Mouse (Mus musculus) MEL (cell line): ENCODE measurements around the gene Erv3. TPM values are rescaled to one million over a fixed set of nuclear protein-coding genes. Genes with fewer than 3 reads are reported as not detected.

ENCODE experiments used
- DNase-seq: peaks from one replicate; pipeline ENCODE4 v3.0.0; 2011; ENCODE audit warnings: low read depth, low spot score
- H3K27ac ChIP-seq: 2 replicates; pipeline ENCODE4 v1.5.1; 2012; ENCODE audit warnings: low read depth, mild to moderate bottlenecking, control low read depth, low read length, moderate library complexity; ENCODE audit not compliant: control insufficient read depth
- H3K27me3 ChIP-seq, 2 experiments: fragments of 150-350 bp in 1 of 2; sonication (generic) in 1 of 2; 2 replicates each; pipeline ENCODE4 v1.6.1; 2012; ENCODE audit warnings: low read length in 2 of 2, mild to moderate bottlenecking in 2 of 2, improper control_type of control experiment in 1 of 2, moderate library complexity in 1 of 2; ENCODE audit not compliant: insufficient read depth in 2 of 2, control insufficient read depth in 1 of 2
- H3K36me3 ChIP-seq, 2 experiments: 2 replicates each; pipeline ENCODE4 v1.6.1; 2012 to 2014; ENCODE audit warnings: low read length in 2 of 2, improper control_type of control experiment in 1 of 2, inconsistent platforms in 1 of 2, mild to moderate bottlenecking in 1 of 2; ENCODE audit not compliant: insufficient read depth in 2 of 2, control insufficient read depth in 1 of 2
- H3K4me1 ChIP-seq, 2 experiments: fragments of 150-350 bp in 1 of 2; sonication (generic) in 1 of 2; 2 replicates each; pipeline ENCODE4 v1.6.1; 2012; ENCODE audit warnings: low read length in 2 of 2, improper control_type of control experiment in 1 of 2, mild to moderate bottlenecking in 1 of 2; ENCODE audit not compliant: insufficient read depth in 2 of 2, control insufficient read depth in 1 of 2
- H3K4me3 ChIP-seq, 2 experiments: fragments of 150-350 bp in 1 of 2; sonication (generic) in 1 of 2; 2 replicates each; pipeline ENCODE4 v1.5.1; 2012; ENCODE audit warnings: low read depth in 2 of 2, low read length in 2 of 2, mild to moderate bottlenecking in 2 of 2, moderate library complexity in 2 of 2, control low read depth in 1 of 2, improper control_type of control experiment in 1 of 2; ENCODE audit not compliant: control insufficient read depth in 1 of 2, insufficient read depth in 1 of 2
- H3K79me2 ChIP-seq: 2 replicates; pipeline ENCODE4 v1.6.1; 2012; ENCODE audit warnings: mild to moderate bottlenecking, low read length, moderate library complexity; ENCODE audit not compliant: control insufficient read depth, poor library complexity, insufficient read depth
- H3K9ac ChIP-seq: 2 replicates; pipeline ENCODE4 v1.6.1; 2012; ENCODE audit warnings: low read depth, mild to moderate bottlenecking, control low read depth, low read length, moderate library complexity; ENCODE audit not compliant: control insufficient read depth, poor library complexity, severe bottlenecking
- H3K9me3 ChIP-seq: fragments of 150-350 bp; sonication (generic); replicated peaks from 2 replicates; pipeline ENCODE4 v1.6.1; 2012; ENCODE audit warnings: mild to moderate bottlenecking, low read length, improper control_type of control experiment, moderate library complexity; ENCODE audit not compliant: insufficient read depth
- BHLHE40 ChIP-seq: IDR thresholded peaks from 2 replicates; pipeline ENCODE4 v1.6.1; 2012; ENCODE audit warnings: low read depth, mild to moderate bottlenecking, inconsistent platforms, low read length, improper control_type of control experiment, borderline replicate concordance
- CHD2 ChIP-seq: IDR thresholded peaks from 2 replicates; pipeline ENCODE4 v1.6.1; 2011; ENCODE audit warnings: low read length, improper control_type of control experiment
- CTCF ChIP-seq, 3 experiments: IDR thresholded peaks in 2 of 3; conservative IDR thresholded peaks in 1 of 3; 2 replicates each; pipeline ENCODE4 v1.5.1; 2011 to 2012; ENCODE audit warnings: low read length in 3 of 3, low read depth in 2 of 3, mild to moderate bottlenecking in 2 of 3, improper control_type of control experiment in 1 of 3, inconsistent platforms in 1 of 3, mixed read lengths in 1 of 3, moderate library complexity in 1 of 3; ENCODE audit not compliant: control insufficient read depth in 1 of 3, insufficient read depth in 1 of 3, poor library complexity in 1 of 3, severe bottlenecking in 1 of 3
- E2F4 ChIP-seq: IDR thresholded peaks from 2 replicates; pipeline ENCODE4 v1.6.1; 2011; ENCODE audit warnings: low read depth, low read length, improper control_type of control experiment, borderline replicate concordance
- EP300 ChIP-seq, 2 experiments: IDR thresholded peaks; 2 replicates each; pipeline ENCODE4 v1.6.1; 2011; ENCODE audit warnings: improper control_type of control experiment in 2 of 2, low read length in 2 of 2, low read depth in 1 of 2, mild to moderate bottlenecking in 1 of 2
- ETS1 ChIP-seq: IDR thresholded peaks from 2 replicates; pipeline ENCODE4 v1.6.1; 2012; ENCODE audit warnings: low read depth, mild to moderate bottlenecking, inconsistent platforms, low read length, improper control_type of control experiment, moderate library complexity
- GABPA ChIP-seq: IDR thresholded peaks from 2 replicates; pipeline ENCODE4 v1.6.1; 2012; ENCODE audit warnings: low read depth, mild to moderate bottlenecking, inconsistent platforms, low read length, improper control_type of control experiment, moderate library complexity
- GATA1 ChIP-seq: IDR thresholded peaks from 2 replicates; pipeline ENCODE4 v1.6.1; 2011; ENCODE audit warnings: low read depth, low read length, improper control_type of control experiment
- HCFC1 ChIP-seq: IDR thresholded peaks from 2 replicates; pipeline ENCODE4 v1.6.1; 2012; ENCODE audit warnings: low read depth, mild to moderate bottlenecking, inconsistent platforms, low read length, improper control_type of control experiment, moderate library complexity
- JUND ChIP-seq: IDR thresholded peaks from 2 replicates; pipeline ENCODE4 v1.6.1; 2011; ENCODE audit warnings: low read depth, mild to moderate bottlenecking, improper control_type of control experiment, low read length
- KAT2A ChIP-seq: conservative IDR thresholded peaks from 2 replicates; pipeline ENCODE4 v1.6.1; 2012; ENCODE audit warnings: low read depth, low read length, improper control_type of control experiment, inconsistent platforms
- MAX ChIP-seq: IDR thresholded peaks from 2 replicates; pipeline ENCODE4 v1.6.1; 2011; ENCODE audit warnings: low read length, improper control_type of control experiment
- MAZ ChIP-seq: IDR thresholded peaks from 2 replicates; pipeline ENCODE4 v1.6.1; 2012; ENCODE audit warnings: low read depth, mild to moderate bottlenecking, inconsistent platforms, low read length, improper control_type of control experiment
- MXI1 ChIP-seq: IDR thresholded peaks from 2 replicates; pipeline ENCODE4 v1.6.1; 2011; ENCODE audit warnings: mild to moderate bottlenecking, low read depth, low read length, improper control_type of control experiment
- NELFE ChIP-seq: IDR thresholded peaks from 2 replicates; pipeline ENCODE4 v1.6.1; 2011; ENCODE audit warnings: low read depth, low read length, improper control_type of control experiment
- NRF1 ChIP-seq: IDR thresholded peaks from 2 replicates; pipeline ENCODE4 v1.6.1; 2014; ENCODE audit warnings: low read depth, mild to moderate bottlenecking, inconsistent platforms, low read length, improper control_type of control experiment, moderate library complexity; ENCODE audit not compliant: poor library complexity, insufficient read depth, severe bottlenecking
- POLR2A ChIP-seq, 2 experiments: IDR thresholded peaks; 2 replicates each; pipeline ENCODE4 v1.6.1; 2011 to 2012; ENCODE audit warnings: low read length in 2 of 2, mild to moderate bottlenecking in 2 of 2, control low read depth in 1 of 2, improper control_type of control experiment in 1 of 2, low read depth in 1 of 2, moderate library complexity in 1 of 2; ENCODE audit not compliant: control insufficient read depth in 1 of 2, insufficient read depth in 1 of 2, poor library complexity in 1 of 2
- POLR2AphosphoS2 ChIP-seq: IDR thresholded peaks from 2 replicates; pipeline ENCODE4 v1.6.1; 2011; ENCODE audit warnings: low read length, improper control_type of control experiment
- RAD21 ChIP-seq: IDR thresholded peaks from 2 replicates; pipeline ENCODE4 v1.6.1; 2011; ENCODE audit warnings: mild to moderate bottlenecking, low read depth, low read length, improper control_type of control experiment
- RCOR1 ChIP-seq: IDR thresholded peaks from 2 replicates; pipeline ENCODE4 v1.6.1; 2012; ENCODE audit warnings: low read depth, mild to moderate bottlenecking, inconsistent platforms, low read length, improper control_type of control experiment
- SIN3A ChIP-seq: IDR thresholded peaks from 2 replicates; pipeline ENCODE4 v1.6.1; 2012; ENCODE audit warnings: low read length, improper control_type of control experiment, inconsistent platforms
- TAL1 ChIP-seq: IDR thresholded peaks from 2 replicates; pipeline ENCODE4 v1.6.1; 2012; ENCODE audit warnings: mild to moderate bottlenecking, inconsistent platforms, low read length, moderate library complexity, mixed read lengths
- TBP ChIP-seq: IDR thresholded peaks from 2 replicates; pipeline ENCODE4 v1.8.0; 2011; ENCODE audit warnings: low read depth, low read length, improper control_type of control experiment
- TCF12 ChIP-seq: IDR thresholded peaks from 2 replicates; pipeline ENCODE4 v1.6.1; 2014; ENCODE audit warnings: low read depth, mild to moderate bottlenecking, inconsistent platforms, low read length, improper control_type of control experiment, moderate library complexity
- UBTF ChIP-seq: IDR thresholded peaks from 2 replicates; pipeline ENCODE4 v1.6.1; 2012; ENCODE audit warnings: low read depth, mild to moderate bottlenecking, inconsistent platforms, low read length, improper control_type of control experiment, moderate library complexity, borderline replicate concordance; ENCODE audit not compliant: insufficient read depth
- USF2 ChIP-seq, 2 experiments: IDR thresholded peaks; 2 replicates each; pipeline ENCODE4 v1.6.1; 2011 to 2012; ENCODE audit warnings: improper control_type of control experiment in 2 of 2, low read length in 2 of 2, borderline replicate concordance in 1 of 2, inconsistent platforms in 1 of 2, low read depth in 1 of 2, mild to moderate bottlenecking in 1 of 2; ENCODE audit not compliant: insufficient read depth in 1 of 2
- ZMIZ1 ChIP-seq: IDR thresholded peaks from 2 replicates; pipeline ENCODE4 v1.6.1; 2012; ENCODE audit warnings: low read depth, mild to moderate bottlenecking, inconsistent platforms, low read length, improper control_type of control experiment, moderate library complexity
- polyA plus RNA-seq, 2 experiments: library from polyadenylated mRNA; stranded (reverse) in 1 of 2; unstranded in 1 of 2; fragments of >175 nt in 1 of 2; fragments of >200 nt in 1 of 2; gene quantifications; 2 replicates each; pipeline versions ENCODE4 v1.2.1 to v1.2.4; 2012; ENCODE audit warnings: low replicate concordance in 2 of 2, low read depth in 1 of 2; ENCODE audit not compliant: insufficient read length in 2 of 2, insufficient read depth in 1 of 2, missing spikeins in 1 of 2
- total RNA-seq: library from RNA; depleted of rRNA; stranded (reverse); fragments of 300-350 nt; gene quantifications from 2 replicates; pipeline ENCODE4 v1.2.3, GENCODE M21; 2012

Erv3 gene
- total and polyA plus RNA-seq, 3 experiments, result 0.36 to 0.62 TPM; not detected in 1

DNA sequence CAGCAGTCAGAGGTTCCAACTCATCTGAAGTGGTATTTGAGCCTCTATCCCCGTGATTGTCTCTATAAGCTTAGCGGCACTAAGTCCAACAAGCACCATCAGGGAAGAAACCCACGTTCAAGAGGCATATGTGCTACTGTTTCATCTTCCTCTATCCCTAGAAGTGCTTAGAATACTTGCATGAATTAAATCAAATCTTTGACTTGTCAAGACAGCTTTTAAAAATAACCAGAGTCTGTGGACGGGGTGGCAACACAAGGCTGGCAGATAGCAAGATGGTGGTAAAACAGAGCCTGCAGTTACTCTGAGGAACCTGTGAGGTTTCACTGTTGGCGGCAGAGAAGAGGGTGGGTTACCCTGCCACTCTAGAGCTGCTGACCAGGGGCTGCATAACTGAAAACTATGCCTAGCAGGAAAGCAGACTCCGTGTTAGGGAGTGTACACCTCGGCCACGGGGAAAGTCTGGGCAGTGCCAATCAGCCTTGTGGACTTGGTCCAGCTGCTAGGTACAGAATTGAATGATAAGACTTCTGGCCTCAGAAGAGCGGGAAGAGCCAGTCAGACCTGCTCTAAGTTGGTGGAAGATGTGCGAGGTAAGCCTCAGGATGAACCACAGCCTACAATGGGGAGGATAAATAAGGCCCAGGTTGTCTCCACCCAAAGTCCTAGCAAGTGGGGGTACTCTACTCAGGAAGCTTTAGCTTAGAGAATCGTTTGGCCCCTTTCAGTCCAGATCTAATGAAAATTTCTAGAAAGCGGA is 8.0 kb downstream of the Erv3 start:
- Histone ChIP-seq H3K27ac (peak overlapping the region; percentile 39), H3K9me3 (no peaks in the 10 kb centered on the region), H3K36me3 (peaks cover 0 to 42% of the 10 kb centered on the region in 2 experiments; a peak in 2 of 4 replicates), H3K4me1 (peaks cover 25 to 48% of the 10 kb centered on the region in 2 experiments), H3K27me3 (no peaks in the 10 kb centered on the region), H3K9ac (no peak overlapping the region), H3K4me3 (no peak overlapping the region), H3K79me2 (no peaks in the 10 kb centered on the region)
- TF ChIP-seq POLR2A (IDR thresholded peaks at IDR 0.05; ENCODE audit: control insufficient read depth in 1 of 2, insufficient read depth in 1 of 2, low read depth in 1 of 2, low read length in 2 of 2, poor library complexity in 1 of 2) (no peak), RCOR1 (peak; percentile 47), GATA1 (peak; percentile 78), RAD21 (no peak), ETS1 (peak; percentile 63; the same call in 1 of the 2 replicates), EP300 (IDR thresholded peaks at IDR 0.05; ENCODE audit: low read depth in 1 of 2, low read length in 2 of 2) (peak; percentile 65 to 81), MAX (peak; percentile 50; the same call in 1 of the 2 replicates), MXI1 (no peak), MAZ (peak; percentile 64; the same call in 1 of the 2 replicates), BHLHE40 (peak; percentile 17; the same call in 1 of the 2 replicates), TAL1 (peak; percentile 68), TCF12 (peak; percentile 89), SIN3A (no peak)
- peak; percentile 60 for DNase-seq

DNA sequence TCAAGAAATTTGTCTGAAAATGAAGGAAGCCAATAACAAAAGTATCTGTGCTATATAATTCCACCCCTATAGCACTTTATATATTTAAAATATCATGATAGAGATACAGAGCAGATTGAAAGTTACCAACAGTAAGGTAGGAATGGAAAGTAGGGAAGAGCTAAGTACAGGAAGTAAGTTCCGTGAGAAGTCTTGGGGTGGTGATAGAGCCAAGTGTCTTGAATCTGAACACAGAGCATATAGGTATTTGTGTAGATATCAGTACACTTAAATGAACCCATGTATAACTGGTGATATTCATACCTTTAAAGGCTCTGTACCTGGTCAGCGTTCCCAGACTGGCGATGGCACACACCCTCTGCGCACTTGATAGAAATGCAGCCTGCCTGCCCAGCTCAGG is 9.5 kb downstream of the Erv3 start:
- H3K36me3 ChIP-seq, result peaks cover 0 to 42% of the 10 kb centered on the region in 2 experiments; a peak in 2 of 4 replicates
- TF ChIP-seq EP300 (IDR thresholded peaks at IDR 0.05; ENCODE audit: low read depth in 1 of 2, low read length in 2 of 2) (no peak), GATA1 (no peak), SIN3A (no peak), CHD2 (no peak), NELFE (no peak), E2F4 (no peak), ETS1 (0 out of 2 replicates have a peak, but pooled peaks have one; percentile 15), HCFC1 (no peak), ZMIZ1 (0 out of 2 replicates have a peak, but pooled peaks have one; percentile 57), POLR2A (IDR thresholded peaks at IDR 0.05; ENCODE audit: control insufficient read depth in 1 of 2, insufficient read depth in 1 of 2, low read depth in 1 of 2, low read length in 2 of 2, poor library complexity in 1 of 2) (peak in 1 of 2 experiments; percentile 46; a peak in 1 of 4 replicates), JUND (no peak), POLR2AphosphoS2 (no peak), BHLHE40 (no peak), MXI1 (no peak), UBTF (no peak), NRF1 (no peak), CTCF (IDR thresholded peaks at IDR 0.05 in 2 of 3, conservative IDR thresholded peaks at IDR 0.05 in 1 of 3; ENCODE audit: control insufficient read depth in 1 of 3, insufficient read depth in 1 of 3, low read depth in 2 of 3, low read length in 3 of 3, poor library complexity in 1 of 3, severe bottlenecking in 1 of 3) (no peak), MAX (no peak), RCOR1 (no peak), TBP (peak; percentile 77), TAL1 (no peak), KAT2A (no peak), USF2 (IDR thresholded peaks at IDR 0.05; ENCODE audit: borderline replicate concordance in 1 of 2, insufficient read depth in 1 of 2, low read depth in 1 of 2, low read length in 2 of 2) (no peak), GABPA (no peak), MAZ (no peak)
- peaks cover 27 to 48% of the 10 kb centered on the region in 2 experiments for H3K4me1 ChIP-seq

More for the DNA sequence above, 9.5 kb downstream of the Erv3 start:
- H3K27me3 ChIP-seq, result no peaks in the 10 kb centered on the region
- no peak overlapping the region for H3K27ac ChIP-seq
- no peaks in the 10 kb centered on the region for H3K9me3 ChIP-seq
- no peaks in the 10 kb centered on the region for H3K79me2 ChIP-seq
- DNase-seq, result no peak
- no peak overlapping the region for H3K4me3 ChIP-seq
- H3K9ac ChIP-seq, result no peak overlapping the region
